Mouse (Mus musculus) midbrain, postnatal 0 days (tissue): ENCODE results near the gene Zfp423. TPM values are rescaled to one million over a fixed set of nuclear protein-coding genes. Genes with fewer than 3 reads are reported as not detected.
A peak's percentile ranks its signal among the peaks of the same experiment; 100 is the strongest.

Source experiments
- ATAC-seq: fragments of 200-750 bp; cut with Nextera tagmentation; 2 replicates; pipeline ENCODE4 v1.8.0; 2017; ENCODE audit warnings: moderate number of reproducible peaks, mild to moderate bottlenecking, moderate TSS enrichment, moderate library complexity; ENCODE audit not compliant: low FRiP score
- DNase-seq: peaks from one replicate; pipeline ENCODE4 v3.0.0-alpha.2; 2015; ENCODE audit warnings: low spot score
- H3K27ac ChIP-seq: fragments of 300-500 bp; sonication (generic); 2 replicates; pipeline ENCODE4 v1.5.1; 2014; ENCODE audit warnings: low read depth, mild to moderate bottlenecking, low read length, mixed read lengths
- H3K27me3 ChIP-seq: fragments of 300-500 bp; sonication (generic); 2 replicates; pipeline ENCODE4 v1.6.1; 2014; ENCODE audit warnings: low read length, control low read depth, mixed read lengths; ENCODE audit not compliant: insufficient read depth
- H3K36me3 ChIP-seq: fragments of 300-500 bp; sonication (generic); 2 replicates; pipeline ENCODE4 v1.6.1; 2014; ENCODE audit warnings: low read length, control low read depth, mixed read lengths; ENCODE audit not compliant: insufficient read depth
- H3K4me1 ChIP-seq: fragments of 300-500 bp; sonication (generic); 2 replicates; pipeline ENCODE4 v1.6.1; 2014; ENCODE audit warnings: mild to moderate bottlenecking, control low read depth, antibody characterized with exemption, low read length, mixed read lengths; ENCODE audit not compliant: insufficient read depth
- H3K4me2 ChIP-seq: fragments of 300-500 bp; sonication (generic); 2 replicates; pipeline ENCODE4 v1.6.1; 2014; ENCODE audit warnings: low read depth, mild to moderate bottlenecking, low read length, mixed read lengths; ENCODE audit not compliant: poor library complexity, severe bottlenecking
- H3K4me3 ChIP-seq: fragments of 300-500 bp; sonication (generic); 2 replicates; pipeline ENCODE4 v1.5.1; 2014; ENCODE audit warnings: low read depth, mild to moderate bottlenecking, low read length, moderate library complexity
- H3K9ac ChIP-seq: fragments of 300-500 bp; sonication (generic); replicated peaks from 2 replicates; pipeline ENCODE4 v1.6.1; 2014; ENCODE audit warnings: mild to moderate bottlenecking, low read length, moderate library complexity, mixed read lengths; ENCODE audit not compliant: poor library complexity, severe bottlenecking
- H3K9me3 ChIP-seq: fragments of 300-500 bp; sonication (generic); 2 replicates; pipeline ENCODE4 v1.6.1; 2016; ENCODE audit warnings: low read length, control low read depth
- CTCF ChIP-seq: IDR thresholded peaks from 2 replicates; pipeline ENCODE4 v1.5.1; 2016; ENCODE audit warnings: antibody characterized with exemption, mild to moderate bottlenecking
- WGBS: fragments of 180-500 bp; shearing (Covaris S2); extraction: QIAGEN DNeasy Blood & Tissue Kit; methylation state at CpG from one replicate; pipeline ENCODE4 v1.1.7; 2014; 5-methylcytosine and 5-hydroxymethylcytosine counted together
- polyA plus RNA-seq: library from polyadenylated mRNA; unstranded; fragments of >200 nt; fragmentation: Nextera tagmentation; extraction: Ambion mirVana; gene quantifications from 2 replicates; pipeline ENCODE4 v1.2.1, GENCODE M21; 2015
- total RNA-seq: library from RNA; depleted of rRNA; stranded (reverse); fragments of >200 nt; gene quantifications from 2 replicates; pipeline ENCODE4 v1.2.3, GENCODE M21; 2014

Gene Zfp423
- total and polyA plus RNA-seq, 2 experiments from 2014 or later: 22.9 to 57.5 TPM

GRCm38 (mm10) chr8:87660029-87660915 lies 299.1 kb downstream of the Zfp423 start:
- H3K27ac ChIP-seq: no peak overlapping the region
- peak overlapping the region; percentile 54 for H3K4me2 ChIP-seq
- H3K9ac ChIP-seq: peak overlapping the region; percentile 33; the same call in 1 of the 2 replicates
- no peak for TF ChIP-seq CTCF
- WGBS: 8% methylated on average over 43 of the region's 43 CpGs
- H3K27me3 ChIP-seq: 0 out of 2 replicates have a peak, but pooled peaks cover 3% of the 10 kb centered on the region
- H3K9me3 ChIP-seq: no peaks in the 10 kb centered on the region
- H3K4me3 ChIP-seq: peak overlapping the region; percentile 22; the same call in 1 of the 2 replicates
- ATAC-seq: no peak
- peaks cover 18% of the 10 kb centered on the region for H3K4me1 ChIP-seq
- H3K36me3 ChIP-seq: no peaks in the 10 kb centered on the region
- DNase-seq: peak; percentile 59

DNA sequence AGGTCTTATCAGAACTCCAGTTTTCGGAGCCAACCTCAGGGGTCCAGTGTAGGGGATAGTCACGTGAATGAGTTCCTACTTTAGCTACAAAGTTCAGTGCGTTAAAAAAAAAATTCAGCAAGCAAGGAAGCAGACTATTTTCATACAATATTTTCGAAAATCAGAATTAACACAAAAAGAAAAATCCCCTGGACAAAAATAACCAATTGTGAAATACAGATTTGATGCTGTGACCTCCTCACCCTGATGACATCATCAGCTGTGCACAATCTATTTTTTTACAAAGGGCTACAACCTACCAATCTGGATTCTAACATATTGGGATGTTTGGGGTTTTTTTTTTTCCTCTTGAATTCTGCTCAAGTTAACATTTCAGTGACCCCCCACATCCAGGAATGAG lies 301.9 kb downstream of the Zfp423 start:
- Histone ChIP-seq H3K4me3 (no peak overlapping the region), H3K4me2 (no peak overlapping the region), H3K4me1 (peaks cover 9% of the 10 kb centered on the region; the same call in 1 of the 2 replicates), H3K9me3 (no peaks in the 10 kb centered on the region), H3K36me3 (no peaks in the 10 kb centered on the region), H3K9ac (no peak overlapping the region), H3K27me3 (0 out of 2 replicates have a peak, but pooled peaks cover 3% of the 10 kb centered on the region), H3K27ac (no peak overlapping the region)
- TF ChIP-seq CTCF: no peak
- WGBS: 80% methylated on average over 4 of the region's 4 CpGs
- no peak for ATAC-seq
- no peak for DNase-seq

GRCm38 (mm10) chr8:87656484-87657230 lies 302.7 kb downstream of the Zfp423 start:
- Histone ChIP-seq H3K4me3 (peak overlapping the region; percentile 38), H3K36me3 (no peaks in the 10 kb centered on the region), H3K4me2 (peak overlapping the region; percentile 75), H3K27ac (no peak overlapping the region), H3K9ac (0 out of 2 replicates have a peak overlapping the region, but pooled peaks have one; percentile 24), H3K4me1 (peaks cover 9% of the 10 kb centered on the region; the same call in 1 of the 2 replicates), H3K9me3 (no peaks in the 10 kb centered on the region), H3K27me3 (0 out of 2 replicates have a peak, but pooled peaks cover 3% of the 10 kb centered on the region)
- 10% methylated on average over 35 of the region's 35 CpGs for WGBS
- peak; percentile 79 for ATAC-seq
- peak; percentile 81 for DNase-seq
- peak; percentile 49 for TF ChIP-seq CTCF

DNA sequence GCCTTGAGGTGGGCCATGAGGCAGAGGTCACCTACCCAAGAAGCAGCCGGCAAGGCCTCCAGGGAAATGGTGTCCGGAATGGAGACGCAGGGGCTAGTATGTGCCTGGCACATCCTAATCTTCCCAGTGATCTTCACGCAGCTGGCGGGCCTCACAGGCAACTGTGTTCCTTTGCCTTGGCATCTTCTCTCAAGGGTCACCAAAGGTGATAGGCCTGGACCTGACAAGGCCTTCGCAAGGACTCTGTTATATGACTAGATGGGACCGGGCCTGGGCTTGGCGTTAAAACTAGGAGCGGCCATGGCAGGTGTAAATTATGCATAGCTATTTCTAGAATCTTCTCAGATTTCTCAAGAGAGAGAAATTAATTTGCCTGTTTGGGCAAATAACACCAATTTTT lies 303.4 kb downstream of the Zfp423 start:
- DNase-seq (no peak), ATAC-seq (no peak)
- peak overlapping the region; percentile 75 for H3K4me2 ChIP-seq
- H3K9ac ChIP-seq: no peak overlapping the region
- H3K9me3 ChIP-seq: no peaks in the 10 kb centered on the region
- H3K36me3 ChIP-seq: no peaks in the 10 kb centered on the region
- peaks cover 9% of the 10 kb centered on the region; the same call in 1 of the 2 replicates for H3K4me1 ChIP-seq
- WGBS: 82% methylated on average over 9 of the region's 9 CpGs
- H3K27ac ChIP-seq: no peak overlapping the region
- H3K27me3 ChIP-seq: 0 out of 2 replicates have a peak, but pooled peaks cover 3% of the 10 kb centered on the region
- TF ChIP-seq CTCF: no peak
- no peak overlapping the region for H3K4me3 ChIP-seq

GRCm38 (mm10) chr8:87647781-87648180 lies 311.6 kb downstream of the Zfp423 start:
- Histone ChIP-seq H3K4me1 (no peaks in the 10 kb centered on the region), H3K9me3 (no peaks in the 10 kb centered on the region), H3K27ac (no peak overlapping the region), H3K36me3 (no peaks in the 10 kb centered on the region), H3K27me3 (no peaks in the 10 kb centered on the region), H3K4me2 (no peak overlapping the region), H3K9ac (no peak overlapping the region), H3K4me3 (no peak overlapping the region)
- ATAC-seq (no peak), DNase-seq (no peak)
- 78% methylated on average over 9 of the region's 9 CpGs for WGBS
- no peak for TF ChIP-seq CTCF
